Mouse (Mus musculus): ENCODE data around the gene Abhd12. TPM values are rescaled to one million over a fixed set of nuclear protein-coding genes. Genes with fewer than 3 reads are reported as not detected.
A peak's percentile ranks its signal among the peaks of the same experiment; 100 is the strongest.

Abhd12 gene
- polyA plus RNA-seq, 1 experiment from 2014 or later, result 56.4 TPM

- Histone ChIP-seq H3K27me3 (ENCODE audit: control insufficient read depth, insufficient read depth, low read depth, low read length) (no peaks in the 10 kb centered on the region), H3K27ac (ENCODE audit: low read length) (peak overlapping the region; percentile 50), H3K9me3 (ENCODE audit: control insufficient read depth, low read length) (no peaks in the 10 kb centered on the region), H3K4me2 (ENCODE audit: low read depth, low read length) (peak overlapping the region; percentile 77), H3K9ac (ENCODE audit: low read length) (peak overlapping the region; percentile 79), H3K36me3 (ENCODE audit: control insufficient read depth, insufficient read depth, low read length) (no peaks in the 10 kb centered on the region), H3K4me1 (replicated peaks; ENCODE audit: control insufficient read depth, insufficient read depth, low read length) (peaks cover 18% of the 10 kb centered on the region), H3K4me3 (ENCODE audit: low read length) (peak overlapping the region; percentile 86)
- peak; percentile 29 for ATAC-seq (ENCODE audit: low read depth)
- 0% methylated on average over 23 of the region's 23 CpGs for WGBS
These were observed 117.2 kb downstream of the Abhd12 start for GRCm38 (mm10) chr2:150787234-150787771.

- no peaks in the 10 kb centered on the region for H3K27me3 ChIP-seq (ENCODE audit: control insufficient read depth, insufficient read depth, low read depth, low read length)
- H3K36me3 ChIP-seq (ENCODE audit: control insufficient read depth, insufficient read depth, low read length), result no peaks in the 10 kb centered on the region
- no peaks in the 10 kb centered on the region for H3K9me3 ChIP-seq (ENCODE audit: control insufficient read depth, low read length)
- H3K27ac ChIP-seq (ENCODE audit: low read length), result peak within 1 kb of the TSS; percentile 69
- peak within 1 kb of the TSS; percentile 77 for H3K4me2 ChIP-seq (ENCODE audit: low read depth, low read length)
- peaks cover 18% of the 10 kb centered on the region for H3K4me1 ChIP-seq (replicated peaks; ENCODE audit: control insufficient read depth, insufficient read depth, low read length)
- H3K9ac ChIP-seq (ENCODE audit: low read length), result peak within 1 kb of the TSS; percentile 79
- 1% methylated on average over 57 of the region's 58 CpGs for WGBS
- peak; percentile 97 for ATAC-seq (ENCODE audit: low read depth)
- peak within 1 kb of the TSS; percentile 86 for H3K4me3 ChIP-seq (ENCODE audit: low read length)
These were observed 118.0 kb downstream of the Abhd12 start, which contains the start of gene Pygb for GRCm38 (mm10) chr2:150786251-150787180. TSS of gene Pygb (plus strand) at chr2:150786735.

- no peaks in the 10 kb centered on the region for H3K36me3 ChIP-seq (ENCODE audit: control insufficient read depth, insufficient read depth, low read length)
- no peak for ATAC-seq (ENCODE audit: low read depth)
- no peak overlapping the region for H3K4me2 ChIP-seq (ENCODE audit: low read depth, low read length)
- 69% methylated on average over 2 of the region's 2 CpGs for WGBS
- H3K27ac ChIP-seq (ENCODE audit: low read length), result no peak overlapping the region
- no peak overlapping the region for H3K9ac ChIP-seq (ENCODE audit: low read length)
- H3K4me1 ChIP-seq (replicated peaks; ENCODE audit: control insufficient read depth, insufficient read depth, low read length), result peaks cover 9% of the 10 kb centered on the region; the same call in 1 of the 2 replicates
- no peaks in the 10 kb centered on the region for H3K9me3 ChIP-seq (ENCODE audit: control insufficient read depth, low read length)
- no peak overlapping the region for H3K4me3 ChIP-seq (ENCODE audit: low read length)
- no peaks in the 10 kb centered on the region for H3K27me3 ChIP-seq (ENCODE audit: control insufficient read depth, insufficient read depth, low read depth, low read length)
These were observed 121.7 kb downstream of the Abhd12 start for GRCm38 (mm10) chr2:150782801-150783200.

Other genes starting within 250 kb of the Abhd12 start
- 11.3 and 14.7 TPM in 2 replicates for gene Acss1, start 236.2 kb downstream of the Abhd12 start, polyA plus RNA-seq (2015; fragmentation: Nextera tagmentation; extraction: Ambion mirVana)
- not detected in 2 replicates for gene Vsx1, start 215.4 kb downstream of the Abhd12 start, polyA plus RNA-seq (2015; fragmentation: Nextera tagmentation; extraction: Ambion mirVana)
- gene Entpd6, start 155.7 kb downstream of the Abhd12 start, polyA plus RNA-seq (2015; fragmentation: Nextera tagmentation; extraction: Ambion mirVana), result 29.8 and 29.9 TPM in 2 replicates
- gene Pygb, start 118.0 kb downstream of the Abhd12 start, polyA plus RNA-seq (2015; fragmentation: Nextera tagmentation; extraction: Ambion mirVana), result 92.4 and 94.3 TPM in 2 replicates
- gene Gins1, start 659 bp upstream of the Abhd12 start, polyA plus RNA-seq (2015; fragmentation: Nextera tagmentation; extraction: Ambion mirVana), result 34.8 and 34.9 TPM in 2 replicates
- gene Ninl, start 134.6 kb upstream of the Abhd12 start, polyA plus RNA-seq (2015; fragmentation: Nextera tagmentation; extraction: Ambion mirVana), result 8.7 and 9.7 TPM in 2 replicates
- gene Nanp, start 134.7 kb upstream of the Abhd12 start, polyA plus RNA-seq (2015; fragmentation: Nextera tagmentation; extraction: Ambion mirVana), result 46.4 and 48.9 TPM in 2 replicates
- gene Gm14151, start 187.6 kb upstream of the Abhd12 start, polyA plus RNA-seq (2015; fragmentation: Nextera tagmentation; extraction: Ambion mirVana), result not detected in 2 replicates
- gene Gm14147, start 193.5 kb upstream of the Abhd12 start, polyA plus RNA-seq (2015; fragmentation: Nextera tagmentation; extraction: Ambion mirVana), result not detected in 2 replicates

All from lung, embryonic 16.5 days (tissue).